Mouse (Mus musculus) 3T3-L1 (cell line): Measurements from ENCODE around the gene Gm12666.
"Not testable (repeated sequence)": the region's sequence is repeated elsewhere in the genome, so short reads cannot be mapped to it uniquely, and the experiment has no call there.

Experiments used
- DNase-seq: peaks from one replicate; pipeline ENCODE4 v3.0.0-alpha.2; 2015; ENCODE audit warnings: low read depth, low spot score

The Gm12666 gene

DNA sequence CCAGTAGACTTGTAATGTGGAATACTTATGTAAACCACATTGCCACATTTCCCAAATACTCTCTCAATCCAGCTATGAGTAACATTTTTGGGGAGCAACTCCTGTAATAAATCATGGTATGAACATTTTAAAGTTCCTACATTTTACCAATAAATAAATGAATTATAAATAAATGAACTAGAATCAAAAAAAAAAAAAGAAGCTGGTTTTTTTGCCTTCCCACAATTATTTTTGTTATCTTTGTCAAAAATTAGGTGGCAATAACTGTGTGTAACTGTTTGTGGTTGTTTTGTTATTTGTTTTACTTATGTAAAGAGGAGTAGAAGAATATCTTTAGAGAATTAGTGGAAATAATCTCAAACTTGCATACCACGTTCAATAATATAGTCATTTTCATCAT, at the start of gene Gm12666:
Gm12666 (minus strand) TSS at position 101 of the 400 bp plus-strand sequence.
- not testable (repeated sequence) for DNase-seq

DNA sequence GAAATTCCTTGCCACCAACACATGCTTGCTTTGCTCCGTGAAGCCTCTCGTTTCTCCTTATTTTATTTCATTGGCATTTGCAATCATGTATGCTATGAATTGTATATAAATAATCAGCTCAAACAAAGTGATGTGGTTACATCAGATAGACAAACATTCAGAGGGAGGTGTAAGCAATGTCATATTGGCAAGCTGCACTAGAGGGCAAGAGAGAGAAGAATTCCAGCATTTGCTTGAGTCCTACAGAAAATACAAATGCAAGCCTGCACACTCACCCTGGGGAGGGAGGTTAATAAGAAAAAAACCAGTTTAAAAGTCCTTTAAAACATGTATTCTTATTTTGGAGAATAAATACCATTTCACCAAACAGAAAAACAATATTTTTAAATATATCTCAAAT, 34.8 kb upstream of the Gm12666 start:
- peak; percentile 64 for DNase-seq

DNA sequence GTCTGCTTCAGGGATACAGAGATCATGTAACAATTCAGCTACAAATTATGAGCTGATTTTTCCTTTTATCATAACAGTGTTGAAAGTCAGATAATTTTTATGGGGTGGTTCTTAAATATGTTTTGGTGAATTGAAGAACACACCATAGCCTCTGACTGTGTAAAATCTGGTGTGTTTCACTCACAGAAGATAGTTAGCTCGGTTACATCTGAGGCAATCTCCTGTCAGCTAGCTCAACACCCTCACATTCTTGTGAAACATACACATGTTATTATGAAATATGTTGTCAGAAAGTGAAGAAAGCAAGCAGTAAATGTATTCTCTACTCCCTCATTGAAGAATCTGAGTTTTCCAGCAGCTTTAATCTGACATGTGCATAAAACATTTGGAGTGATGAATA, 24.7 kb upstream of the Gm12666 start:
- peak; percentile 10 for DNase-seq

DNA sequence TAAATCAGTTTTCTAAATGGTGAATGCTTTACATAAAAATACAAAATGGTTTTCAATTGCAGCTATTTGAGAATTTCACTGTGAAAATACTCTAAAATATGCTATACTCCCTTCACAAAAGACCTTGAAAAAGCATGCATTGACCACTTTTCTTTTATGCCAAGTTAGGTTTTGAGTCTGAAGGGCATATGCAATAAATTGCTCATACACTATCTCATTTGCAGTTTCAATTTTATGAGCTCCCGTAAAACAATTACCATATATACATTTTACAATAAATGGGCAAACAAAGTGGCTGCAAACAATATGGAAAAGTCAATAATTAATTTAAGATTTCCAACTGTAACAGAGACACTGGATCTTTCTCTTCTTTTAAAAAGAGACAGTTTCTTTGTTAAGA, 38.9 kb downstream of the Gm12666 start:
- no peak for DNase-seq

DNA sequence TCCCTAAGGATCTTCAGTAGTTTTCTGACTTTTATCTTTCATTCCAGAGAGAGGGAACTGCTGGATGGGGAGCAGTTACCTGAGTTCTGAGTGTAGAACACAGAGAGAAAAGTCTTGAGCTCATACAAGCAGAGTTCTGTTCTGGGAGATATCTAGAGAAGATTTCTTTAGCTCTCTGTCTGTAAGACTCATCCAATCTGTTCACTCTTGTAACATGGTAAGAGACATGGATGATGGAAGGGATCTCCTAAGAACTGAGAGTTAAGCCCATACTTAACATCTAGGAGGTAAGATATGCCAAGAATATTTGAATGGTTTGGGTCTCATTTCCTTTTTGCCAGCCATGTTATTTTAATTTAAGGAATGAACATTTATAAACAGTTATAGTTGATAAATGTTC, 44.4 kb downstream of the Gm12666 start, which contains the start of gene Izumo3:
Izumo3 (minus strand) TSS at position 101 of the 400 bp plus-strand sequence.
- no peak for DNase-seq
